Mouse (Mus musculus): ENCODE data around the gene Gm20481.
"Not testable (repeated sequence)": the region's sequence is repeated elsewhere in the genome, so short reads cannot be mapped to it uniquely, and the experiment has no call there.

The Gm20481 gene

DNA sequence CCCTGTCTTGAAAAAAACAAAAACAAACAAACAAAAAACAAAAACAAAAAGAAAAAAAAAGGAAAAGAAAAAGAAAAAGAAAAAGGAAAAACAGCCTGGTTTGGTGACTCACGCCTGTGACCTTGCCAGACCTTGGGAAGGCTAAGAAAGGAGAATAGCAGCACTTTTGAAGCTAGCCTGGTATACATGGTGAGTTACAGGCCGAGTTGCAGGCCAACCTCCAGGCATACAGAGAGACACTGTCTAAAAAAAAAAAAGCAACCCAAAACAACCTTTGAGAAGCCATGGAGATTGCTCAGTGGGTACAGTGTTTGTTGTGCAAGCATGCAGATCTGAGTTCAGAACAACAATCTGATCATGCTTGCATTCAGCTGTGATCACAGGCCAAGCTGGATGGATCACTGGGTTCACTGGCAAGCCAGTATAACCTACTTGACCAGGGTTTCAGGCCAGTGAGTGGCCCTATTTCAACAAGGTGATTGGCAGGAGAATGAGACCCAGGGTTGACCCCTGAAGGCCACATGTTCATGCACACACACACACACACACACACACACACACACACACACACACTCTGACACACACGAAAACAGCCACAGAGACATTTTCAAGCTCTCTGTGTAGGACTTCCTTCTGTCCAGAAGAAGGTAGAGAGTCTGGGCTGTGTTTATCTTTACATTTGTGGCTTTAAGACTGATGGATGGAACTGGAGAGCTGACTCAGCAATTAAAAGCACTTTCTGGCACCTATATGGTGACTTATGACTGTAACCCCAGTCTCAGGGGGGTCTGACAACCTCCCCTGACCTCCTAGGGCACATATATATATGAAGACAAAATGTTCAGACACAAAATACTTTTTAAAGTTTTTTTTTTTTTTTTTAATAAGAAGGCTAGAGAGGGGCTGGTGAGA is 6.1 kb downstream of the Gm20481 start:
- no peak for DNase-seq (ENCODE audit: low read depth, low spot score)

- no peak for DNase-seq (ENCODE audit: low read depth, low spot score)
Observed at GRCm38 (mm10) chr17:34977000-34977399, 7.3 kb downstream of the Gm20481 start.

- no peak for DNase-seq (ENCODE audit: low read depth, low spot score)
Observed at GRCm38 (mm10) chr17:34978239-34978638, 8.5 kb downstream of the Gm20481 start.

DNA sequence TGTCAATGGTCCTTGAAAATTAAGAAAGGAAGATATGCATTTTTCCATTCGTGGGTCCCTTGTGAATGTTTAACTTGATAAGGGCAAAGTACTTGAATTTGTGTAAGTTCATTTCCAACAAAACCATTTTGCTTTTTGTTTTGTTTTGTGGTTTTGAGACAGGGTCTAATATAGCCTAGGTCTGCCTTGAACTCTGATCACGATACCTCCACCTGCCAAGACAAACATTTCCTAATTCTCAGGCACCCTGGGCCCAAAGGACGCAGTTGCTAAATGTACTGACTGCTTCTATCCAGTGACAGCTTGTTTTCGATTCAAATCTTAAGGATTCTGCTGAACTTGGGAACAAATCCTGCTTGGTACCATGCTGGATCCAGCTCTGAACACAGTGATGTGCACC is 9.9 kb downstream of the Gm20481 start:
- no peak for DNase-seq (ENCODE audit: low read depth, low spot score)

GRCm38 (mm10) chr17:34980655-34981054 is 10.9 kb downstream of the Gm20481 start:
- peak; percentile 74 for DNase-seq (ENCODE audit: low read depth, low spot score)

DNA sequence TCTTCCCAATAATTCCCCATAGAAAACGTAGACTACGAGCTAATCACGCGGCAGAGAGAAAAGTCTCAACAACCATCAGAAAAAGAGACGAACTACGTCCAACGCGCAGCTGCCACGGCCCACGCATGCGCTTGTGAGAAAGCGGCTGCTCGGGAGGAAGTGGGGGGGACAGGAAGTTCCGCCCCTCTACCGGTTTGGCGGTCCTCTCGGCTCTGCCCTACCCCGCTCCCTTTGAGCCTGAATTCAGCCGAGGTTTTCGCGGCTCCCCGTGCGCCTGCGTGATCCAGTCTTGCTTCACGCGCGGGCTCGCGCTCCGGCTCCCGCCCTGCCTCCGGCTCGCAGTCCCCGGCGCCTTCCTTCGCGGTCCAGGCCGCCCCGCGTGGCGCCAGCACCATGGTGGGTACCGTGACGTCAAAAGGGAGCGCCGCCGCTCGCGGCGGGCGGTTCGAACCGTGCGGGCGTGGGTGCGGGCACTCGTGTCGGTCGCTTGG is 12.0 kb downstream of the Gm20481 start, which contains the start of gene Lsm2:
Gene Lsm2 (plus strand): TSS at position 173 of the 491 bp plus-strand sequence.
- peak; percentile 97 for DNase-seq (ENCODE audit: low read depth, low spot score)

DNA sequence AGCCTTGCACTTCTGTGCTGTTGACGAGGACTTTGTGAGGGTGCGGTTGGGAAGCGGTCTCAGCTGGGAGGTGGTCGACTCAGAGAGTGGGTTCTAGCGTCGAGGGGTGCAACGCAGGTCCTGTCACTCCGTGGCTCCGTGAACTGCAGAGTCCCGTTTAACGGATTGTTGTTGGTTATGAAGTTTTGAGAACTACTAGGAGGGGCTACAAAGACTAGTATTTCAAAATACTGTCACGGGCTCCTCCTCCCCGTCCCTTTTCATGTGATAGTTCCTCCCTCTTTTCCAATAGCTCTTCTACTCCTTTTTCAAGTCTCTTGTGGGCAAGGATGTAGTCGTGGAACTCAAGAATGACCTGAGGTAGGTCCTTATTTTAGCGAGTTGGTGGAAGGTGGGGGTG is 12.6 kb downstream of the Gm20481 start:
- DNase-seq (ENCODE audit: low read depth, low spot score) = no peak

GRCm38 (mm10) chr17:34984218-34984617 is 14.5 kb downstream of the Gm20481 start:
- peak; percentile 57 for DNase-seq (ENCODE audit: low read depth, low spot score)

- DNase-seq (ENCODE audit: low read depth, low spot score) = peak; percentile 47
Observed at GRCm38 (mm10) chr17:34994751-34995150, 25.0 kb downstream of the Gm20481 start.

DNA sequence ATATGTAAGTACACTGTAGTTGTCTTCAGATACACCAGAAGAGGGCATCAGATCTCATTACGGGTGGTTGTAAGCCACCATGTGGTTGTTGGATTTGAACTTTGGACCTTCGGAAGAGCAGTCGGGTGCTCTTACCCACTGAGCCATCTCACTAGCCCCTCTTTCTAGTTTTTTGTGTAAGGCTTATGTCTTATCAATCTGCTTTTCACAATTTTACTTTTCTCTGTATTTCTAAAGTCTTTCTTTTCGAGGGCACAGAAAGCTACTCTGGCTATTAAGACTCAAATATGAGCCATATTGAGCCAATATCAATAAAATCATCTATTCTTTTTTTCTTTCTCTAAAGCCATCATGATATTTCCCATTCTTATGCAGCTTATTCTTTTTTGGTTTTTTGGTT is 25.5 kb downstream of the Gm20481 start:
- DNase-seq (ENCODE audit: low read depth, low spot score) = not testable (repeated sequence)

GRCm38 (mm10) chr17:34995927-34996326 is 26.2 kb downstream of the Gm20481 start:
- not testable (repeated sequence) for DNase-seq (ENCODE audit: low read depth, low spot score)

GRCm38 (mm10) chr17:34996411-34997141 is 26.9 kb downstream of the Gm20481 start:
- no peak for DNase-seq (ENCODE audit: low read depth, low spot score)

DNA sequence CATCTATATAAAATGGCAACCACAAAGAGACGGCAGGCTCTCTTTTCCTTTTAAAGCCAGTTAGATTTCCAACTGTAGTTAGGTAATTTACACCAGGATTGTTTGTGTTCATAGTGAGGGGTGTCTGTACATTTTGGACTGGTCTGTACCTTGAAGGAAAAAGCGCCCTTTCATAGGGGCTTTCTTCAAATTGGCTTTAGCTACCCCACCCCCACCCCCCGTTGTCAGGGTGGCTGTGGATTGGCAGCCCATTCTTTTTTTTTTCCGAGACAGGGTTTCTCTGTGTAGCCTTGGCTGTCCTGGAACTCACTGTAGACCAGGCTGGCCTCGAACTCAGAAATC is 27.4 kb downstream of the Gm20481 start:
- no peak for DNase-seq (ENCODE audit: low read depth, low spot score)

DNA sequence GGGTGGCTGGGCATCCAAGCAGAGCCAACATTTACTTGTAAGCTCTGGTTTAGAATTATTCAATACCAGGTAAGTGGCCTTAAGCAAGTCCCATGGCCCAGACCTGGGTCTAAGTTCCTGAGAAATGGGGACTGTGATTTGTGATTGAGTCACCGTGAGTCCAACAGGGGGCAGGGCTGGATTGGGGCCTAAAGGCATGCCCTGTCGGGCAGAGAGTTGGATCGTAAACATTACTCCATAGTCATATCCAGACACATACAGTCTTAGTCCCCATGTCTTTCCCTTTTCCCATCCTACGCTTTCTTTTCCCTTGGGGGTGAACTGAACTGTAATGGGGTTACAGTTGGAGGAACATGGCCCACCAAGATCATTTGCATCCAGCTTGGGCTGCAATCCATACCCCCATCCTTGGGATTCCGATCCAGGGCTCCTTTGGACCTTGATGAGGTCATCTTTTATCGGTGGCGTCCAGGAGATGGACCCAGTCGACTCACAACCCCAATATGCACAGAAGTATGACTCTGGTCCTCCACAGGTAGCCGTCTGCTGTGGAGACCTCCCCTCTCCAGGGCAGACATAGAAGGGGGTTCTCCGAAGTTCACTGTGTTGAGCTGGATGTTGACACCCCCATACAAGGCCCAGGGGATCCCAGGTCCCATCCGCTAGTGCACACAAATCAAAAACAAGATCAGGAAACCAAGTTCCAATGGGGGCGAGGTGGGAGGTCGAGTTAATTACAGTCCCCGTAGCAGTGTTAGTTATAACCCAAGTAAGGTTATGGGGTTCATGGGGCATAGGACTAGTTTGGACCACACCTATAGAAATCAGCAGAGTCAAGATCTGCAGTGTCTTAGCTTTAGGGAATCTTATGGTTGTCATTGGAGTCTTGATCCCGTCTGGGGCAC is 29.1 kb downstream of the Gm20481 start:
- no peak for DNase-seq (ENCODE audit: low read depth, low spot score)

DNA sequence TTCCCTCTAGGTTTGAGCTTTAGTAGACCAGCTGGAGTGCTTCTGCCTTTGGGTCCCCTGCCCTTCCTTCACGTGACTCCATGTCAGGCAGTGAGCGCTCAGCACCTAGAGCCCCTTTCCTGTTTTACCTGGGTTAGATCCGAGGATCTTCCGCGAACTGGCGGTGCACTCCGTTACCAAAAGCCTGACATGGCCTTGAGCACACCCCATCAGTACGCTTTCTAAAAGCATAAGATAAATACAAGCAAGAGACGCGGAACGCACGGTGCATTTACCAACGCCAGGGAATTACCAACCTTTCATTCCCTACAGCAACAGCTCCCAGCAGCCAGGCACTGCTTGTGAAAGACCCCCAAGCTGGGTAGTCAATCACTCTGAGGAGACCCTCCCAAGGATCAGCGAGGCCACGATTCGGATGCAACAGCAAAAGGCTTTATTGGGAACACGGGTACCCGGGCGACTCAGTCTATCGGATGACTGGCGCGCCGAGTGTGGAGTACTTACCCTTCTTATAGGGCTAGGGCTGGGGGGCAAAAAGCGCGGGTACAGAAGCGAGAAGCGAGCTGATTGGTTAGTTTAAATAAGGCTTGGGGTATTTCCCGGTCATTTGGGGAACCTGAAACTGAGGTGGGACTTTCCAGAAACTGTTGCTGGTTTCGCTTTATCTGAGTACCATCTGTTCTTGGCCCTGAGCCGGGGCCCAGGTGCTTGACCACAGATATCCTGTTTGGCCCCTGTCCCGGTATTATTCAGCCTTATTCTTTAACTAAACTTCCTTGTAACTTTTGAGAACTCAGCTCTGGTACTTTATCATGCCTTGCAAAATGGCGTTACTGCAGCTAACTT is 30.4 kb downstream of the Gm20481 start:
- peak; percentile 80 for DNase-seq (ENCODE audit: low read depth, low spot score)

GRCm38 (mm10) chr17:35000717-35001451 is 31.2 kb downstream of the Gm20481 start, which contains the start of gene Vars:
Vars (plus strand) TSS chr17:35000987.
- peak; percentile 96 for DNase-seq (ENCODE audit: low read depth, low spot score)

DNA sequence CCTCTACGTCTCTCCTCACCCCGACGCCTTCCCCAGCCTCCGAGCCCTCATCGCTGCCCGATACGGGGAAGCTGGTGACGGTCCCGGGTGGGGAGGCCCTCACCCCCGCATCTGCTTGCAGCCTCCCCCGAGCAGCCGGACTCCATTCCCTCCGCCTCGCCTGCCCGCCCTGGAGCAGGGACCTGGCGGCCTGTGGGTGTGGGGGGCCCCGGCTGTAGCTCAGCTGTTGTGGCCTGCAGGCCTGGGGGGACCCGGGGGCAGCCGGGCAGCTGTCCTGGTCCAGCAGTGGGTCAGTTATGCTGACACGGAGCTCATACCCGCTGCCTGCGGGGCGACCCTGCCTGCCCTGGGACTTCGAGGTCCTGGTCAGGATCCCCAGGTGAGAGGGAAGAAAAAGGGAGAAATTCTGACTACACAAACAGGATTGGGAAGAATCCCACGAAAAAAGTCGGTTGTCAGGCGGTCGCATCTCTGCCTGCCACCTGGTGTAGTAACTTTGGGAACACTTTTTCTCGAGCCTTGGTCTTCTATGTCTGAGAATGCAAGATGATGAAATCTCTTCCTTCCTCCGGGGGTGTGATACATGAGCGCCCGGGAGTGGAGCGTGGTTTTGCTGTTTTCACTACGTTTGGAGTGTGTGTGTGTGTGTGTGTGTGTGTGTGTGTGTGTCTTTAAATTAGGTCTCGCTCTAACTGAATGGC is 31.9 kb downstream of the Gm20481 start:
- DNase-seq (ENCODE audit: low read depth, low spot score) = peak; percentile 51

- peak; percentile 56 for DNase-seq (ENCODE audit: low read depth, low spot score)
Observed at GRCm38 (mm10) chr17:35002153-35002865, 32.6 kb downstream of the Gm20481 start.
